Mouse (Mus musculus) CH12.LX (cell line): ENCODE measurements around the gene Slc25a44. TPM values are rescaled to one million over a fixed set of nuclear protein-coding genes. Genes with fewer than 3 reads are reported as not detected.

Source experiments
- DNase-seq: peaks from one replicate; pipeline ENCODE4 v3.0.0-alpha.2; 2013; ENCODE audit errors: extremely low read depth
- H3K27ac ChIP-seq: 2 replicates; pipeline ENCODE4 v1.5.1; 2012; ENCODE audit warnings: low read depth, mild to moderate bottlenecking, control low read depth, moderate library complexity; ENCODE audit not compliant: insufficient read depth
- H3K27me3 ChIP-seq: replicated peaks from 2 replicates; pipeline ENCODE3; 2012; ENCODE audit warnings: inconsistent platforms
- H3K36me3 ChIP-seq, 2 experiments: replicated peaks in 1 of 2; 2 replicates each; pipeline versions ENCODE3 to v1.6.1; 2012; ENCODE audit warnings: inconsistent platforms in 1 of 2, low read length in 1 of 2, mild to moderate bottlenecking in 1 of 2, mixed read lengths in 1 of 2, moderate library complexity in 1 of 2; ENCODE audit not compliant: control insufficient read depth in 1 of 2, insufficient read depth in 1 of 2
- H3K4me1 ChIP-seq, 2 experiments: 2 replicates each; pipeline ENCODE4 v1.6.1; 2012; ENCODE audit warnings: inconsistent platforms in 1 of 2, moderate library complexity in 1 of 2; ENCODE audit not compliant: insufficient read depth in 2 of 2, control insufficient read depth in 1 of 2
- H3K4me2 ChIP-seq: 2 replicates; pipeline ENCODE4 v1.6.1; 2012; ENCODE audit warnings: low read depth, mild to moderate bottlenecking, control low read depth; ENCODE audit not compliant: poor library complexity, insufficient read depth, severe bottlenecking
- H3K4me3 ChIP-seq, 3 experiments: fragments of 150-350 bp in 1 of 3; sonication (generic) in 1 of 3; replicated peaks in 1 of 3; 2 replicates each; pipeline versions ENCODE3 to v1.5.1; 2011 to 2012; ENCODE audit warnings: low read depth in 2 of 3, low read length in 2 of 3, mild to moderate bottlenecking in 2 of 3, moderate library complexity in 2 of 3, control low read depth in 1 of 3, improper control_type of control experiment in 1 of 3, inconsistent platforms in 1 of 3, mixed read lengths in 1 of 3; ENCODE audit not compliant: poor library complexity in 1 of 3
- H3K79me2 ChIP-seq: replicated peaks from 2 replicates; pipeline ENCODE4 v1.6.1; 2012; ENCODE audit warnings: mild to moderate bottlenecking, moderate library complexity; ENCODE audit not compliant: control insufficient read depth, poor library complexity, insufficient read depth, severe bottlenecking; ENCODE audit errors: extremely low read depth
- H3K9ac ChIP-seq: 2 replicates; pipeline ENCODE4 v1.6.1; 2012; ENCODE audit warnings: low read depth, mild to moderate bottlenecking, control low read depth, moderate library complexity; ENCODE audit not compliant: insufficient read depth
- H3K9me3 ChIP-seq: replicated peaks from 2 replicates; pipeline ENCODE3; 2012; ENCODE audit warnings: low read length, inconsistent platforms, mixed read lengths
- BHLHE40 ChIP-seq: IDR thresholded peaks from 2 replicates; pipeline ENCODE4 v1.6.1; 2011; ENCODE audit warnings: mild to moderate bottlenecking, low read depth, low read length, improper control_type of control experiment
- CHD2 ChIP-seq: IDR thresholded peaks from 2 replicates; pipeline ENCODE4 v1.6.1; 2011; ENCODE audit warnings: low read length, improper control_type of control experiment
- E2F4 ChIP-seq: IDR thresholded peaks from 2 replicates; pipeline ENCODE4 v1.6.1; 2011; ENCODE audit warnings: low read depth, low read length, improper control_type of control experiment; ENCODE audit not compliant: insufficient replicate concordance
- ELF1 ChIP-seq: IDR thresholded peaks from 2 replicates; pipeline ENCODE4 v1.6.1; 2014; ENCODE audit warnings: low read depth, mild to moderate bottlenecking, inconsistent platforms, low read length, improper control_type of control experiment
- EP300 ChIP-seq: IDR thresholded peaks from 2 replicates; pipeline ENCODE4 v1.6.1; 2011; ENCODE audit warnings: low read length, improper control_type of control experiment
- ETS1 ChIP-seq: conservative IDR thresholded peaks from 2 replicates; pipeline ENCODE4 v1.6.1; 2012; ENCODE audit warnings: low read depth, mild to moderate bottlenecking, inconsistent platforms, low read length, improper control_type of control experiment, moderate library complexity
- GABPA ChIP-seq: IDR thresholded peaks from 2 replicates; pipeline ENCODE4 v1.6.1; 2012; ENCODE audit warnings: low read depth, low read length, improper control_type of control experiment, inconsistent platforms; ENCODE audit not compliant: insufficient replicate concordance
- HCFC1 ChIP-seq: IDR thresholded peaks from 2 replicates; pipeline ENCODE4 v1.6.1; 2012; ENCODE audit warnings: low read depth, mild to moderate bottlenecking, inconsistent platforms, low read length, improper control_type of control experiment
- IRF4 ChIP-seq: IDR thresholded peaks from 2 replicates; pipeline ENCODE4 v1.6.1; 2014; ENCODE audit warnings: low read depth, mild to moderate bottlenecking, inconsistent platforms, low read length, improper control_type of control experiment
- KAT2A ChIP-seq: IDR thresholded peaks from 2 replicates; pipeline ENCODE4 v1.6.1; 2012; ENCODE audit warnings: low read length, improper control_type of control experiment, inconsistent platforms; ENCODE audit not compliant: insufficient replicate concordance
- MAFK ChIP-seq: IDR thresholded peaks from 2 replicates; pipeline ENCODE4 v1.6.1; 2011; ENCODE audit warnings: low read length, improper control_type of control experiment; ENCODE audit not compliant: insufficient replicate concordance
- MAX ChIP-seq: IDR thresholded peaks from 2 replicates; pipeline ENCODE4 v1.6.1; 2011; ENCODE audit warnings: low read length, improper control_type of control experiment
- MAZ ChIP-seq: IDR thresholded peaks from 2 replicates; pipeline ENCODE4 v1.6.1; 2012; ENCODE audit warnings: low read depth, mild to moderate bottlenecking, inconsistent platforms, low read length, improper control_type of control experiment, moderate library complexity
- MEF2A ChIP-seq: IDR thresholded peaks from 2 replicates; pipeline ENCODE4 v1.6.1; 2014; ENCODE audit warnings: low read depth, mild to moderate bottlenecking, inconsistent platforms, low read length, improper control_type of control experiment, borderline replicate concordance
- MXI1 ChIP-seq: IDR thresholded peaks from 2 replicates; pipeline ENCODE4 v1.6.1; 2011; ENCODE audit warnings: mild to moderate bottlenecking, low read depth, low read length, improper control_type of control experiment
- MYC ChIP-seq: IDR thresholded peaks from 2 replicates; pipeline ENCODE4 v1.6.1; 2011; ENCODE audit warnings: low read depth, mild to moderate bottlenecking, improper control_type of control experiment, low read length
- NELFE ChIP-seq: IDR thresholded peaks from 2 replicates; pipeline ENCODE4 v1.6.1; 2011; ENCODE audit warnings: low read depth, low read length, improper control_type of control experiment
- NRF1 ChIP-seq: IDR thresholded peaks from 2 replicates; pipeline ENCODE4 v1.6.1; 2014; ENCODE audit warnings: low read depth, mild to moderate bottlenecking, inconsistent platforms, low read length, improper control_type of control experiment, moderate library complexity
- PAX5 ChIP-seq: IDR thresholded peaks from 2 replicates; pipeline ENCODE4 v1.6.1; 2012; ENCODE audit warnings: low read length, inconsistent platforms, mixed read lengths
- POLR2A ChIP-seq: IDR thresholded peaks from 2 replicates; pipeline ENCODE4 v1.6.1; 2011; ENCODE audit warnings: low read depth, mild to moderate bottlenecking, improper control_type of control experiment, low read length
- POLR2AphosphoS2 ChIP-seq: IDR thresholded peaks from 2 replicates; pipeline ENCODE4 v1.6.1; 2011; ENCODE audit warnings: low read depth, low read length, improper control_type of control experiment
- SIN3A ChIP-seq: IDR thresholded peaks from 2 replicates; pipeline ENCODE4 v1.6.1; 2012; ENCODE audit warnings: low read length, improper control_type of control experiment, inconsistent platforms
- TBP ChIP-seq: conservative IDR thresholded peaks from 2 replicates; pipeline ENCODE4 v1.6.1; 2011; ENCODE audit warnings: low read depth, low read length, improper control_type of control experiment
- TCF12 ChIP-seq: IDR thresholded peaks from 2 replicates; pipeline ENCODE4 v1.6.1; 2014; ENCODE audit warnings: low read depth, mild to moderate bottlenecking, inconsistent platforms, low read length, improper control_type of control experiment
- UBTF ChIP-seq: IDR thresholded peaks from 2 replicates; pipeline ENCODE4 v1.6.1; 2012; ENCODE audit warnings: low read depth, mild to moderate bottlenecking, inconsistent platforms, low read length, improper control_type of control experiment, moderate library complexity
- USF1 ChIP-seq: IDR thresholded peaks from 2 replicates; pipeline ENCODE4 v1.6.1; 2014; ENCODE audit warnings: low read depth, mild to moderate bottlenecking, inconsistent platforms, low read length, improper control_type of control experiment
- ZKSCAN1 ChIP-seq: IDR thresholded peaks from 2 replicates; pipeline ENCODE4 v1.6.1; 2012; ENCODE audit warnings: low read depth, inconsistent platforms, low read length, improper control_type of control experiment, borderline replicate concordance
- ZMIZ1 ChIP-seq: IDR thresholded peaks from 2 replicates; pipeline ENCODE4 v1.6.1; 2012; ENCODE audit warnings: low read depth, mild to moderate bottlenecking, inconsistent platforms, low read length, improper control_type of control experiment
- ZNF384 ChIP-seq: IDR thresholded peaks from 2 replicates; pipeline ENCODE4 v1.6.1; 2012; ENCODE audit warnings: low read depth, low read length, improper control_type of control experiment, inconsistent platforms
- dilution Hi-C: fragments of 300-500 bp; cut with MboI; formaldehyde crosslinking; loops from 2 replicates; pipeline ENCODE4 v1.14.3; 2020; ENCODE audit warnings: low sequenced_read_pairs; ENCODE audit not compliant: extremely low pct_unique_long_range_greater_than_20kb, extremely low pct_ligation_motif_present
- in situ Hi-C: fragments of 300-500 bp; cut with MboI; formaldehyde crosslinking; loops from 3 replicates; pipeline ENCODE4 v1.14.3; 2019; ENCODE audit warnings: low sequenced_read_pairs, low pct_ligation_motif_present, low pct_unique_long_range_greater_than_20kb, mixed read lengths
- polyA plus RNA-seq: library from polyadenylated mRNA; unstranded; fragments of >175 nt; gene quantifications from 2 replicates; pipeline ENCODE4 v1.2.1, GENCODE M21; 2012; ENCODE audit warnings: low read depth; ENCODE audit not compliant: insufficient read length
- total RNA-seq, 2 experiments: library from RNA; depleted of rRNA; stranded (reverse); fragments of 300-350 nt in 1 of 2; fragments of >200 nt in 1 of 2; gene quantifications; 2 replicates each; pipeline ENCODE4 v1.2.3; 2012 to 2014

Gene Slc25a44
- total and polyA plus RNA-seq, 3 experiments, result 8.9 to 17.5 (median 13.2) TPM

DNA sequence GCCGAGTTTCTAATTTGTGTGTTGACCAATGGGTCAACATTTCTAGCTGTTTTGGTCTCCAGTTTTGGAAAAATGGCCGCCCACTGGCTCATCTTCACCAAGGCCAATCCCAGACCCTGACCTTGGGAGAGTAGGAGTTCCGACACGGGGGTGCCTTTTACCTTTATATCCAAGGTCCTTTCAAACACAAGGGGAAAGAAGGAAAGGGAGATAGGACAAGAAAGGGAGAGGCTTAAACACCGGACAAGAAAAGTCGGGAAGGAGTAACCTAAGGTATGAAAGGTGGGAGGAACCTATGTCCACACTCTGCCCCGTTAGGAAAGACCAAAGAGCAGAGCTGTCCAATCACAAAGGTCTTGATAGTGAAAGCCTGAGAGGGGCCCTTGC, 14.3 kb downstream of the Slc25a44 start:
- DNase-seq, result no peak
- no peak for TF ChIP-seq ETS1
- dilution Hi-C loops, result no loop called here
- Histone ChIP-seq H3K27ac (no peak overlapping the region), H3K4me3 (peak overlapping the region in 2 of 3 experiments; percentile 34 to 77), H3K36me3 (peaks cover 17 to 63% of the 10 kb centered on the region in 2 experiments), H3K9me3 (no peaks in the 10 kb centered on the region), H3K27me3 (no peaks in the 10 kb centered on the region), H3K4me1 (peaks cover 8 to 42% of the 10 kb centered on the region in 2 experiments), H3K79me2 (peaks cover 18% of the 10 kb centered on the region; the same call in 1 of the 2 replicates), H3K9ac (peak overlapping the region; percentile 77), H3K4me2 (peak overlapping the region; percentile 57)
- in situ Hi-C loops, result no loop called here

DNA sequence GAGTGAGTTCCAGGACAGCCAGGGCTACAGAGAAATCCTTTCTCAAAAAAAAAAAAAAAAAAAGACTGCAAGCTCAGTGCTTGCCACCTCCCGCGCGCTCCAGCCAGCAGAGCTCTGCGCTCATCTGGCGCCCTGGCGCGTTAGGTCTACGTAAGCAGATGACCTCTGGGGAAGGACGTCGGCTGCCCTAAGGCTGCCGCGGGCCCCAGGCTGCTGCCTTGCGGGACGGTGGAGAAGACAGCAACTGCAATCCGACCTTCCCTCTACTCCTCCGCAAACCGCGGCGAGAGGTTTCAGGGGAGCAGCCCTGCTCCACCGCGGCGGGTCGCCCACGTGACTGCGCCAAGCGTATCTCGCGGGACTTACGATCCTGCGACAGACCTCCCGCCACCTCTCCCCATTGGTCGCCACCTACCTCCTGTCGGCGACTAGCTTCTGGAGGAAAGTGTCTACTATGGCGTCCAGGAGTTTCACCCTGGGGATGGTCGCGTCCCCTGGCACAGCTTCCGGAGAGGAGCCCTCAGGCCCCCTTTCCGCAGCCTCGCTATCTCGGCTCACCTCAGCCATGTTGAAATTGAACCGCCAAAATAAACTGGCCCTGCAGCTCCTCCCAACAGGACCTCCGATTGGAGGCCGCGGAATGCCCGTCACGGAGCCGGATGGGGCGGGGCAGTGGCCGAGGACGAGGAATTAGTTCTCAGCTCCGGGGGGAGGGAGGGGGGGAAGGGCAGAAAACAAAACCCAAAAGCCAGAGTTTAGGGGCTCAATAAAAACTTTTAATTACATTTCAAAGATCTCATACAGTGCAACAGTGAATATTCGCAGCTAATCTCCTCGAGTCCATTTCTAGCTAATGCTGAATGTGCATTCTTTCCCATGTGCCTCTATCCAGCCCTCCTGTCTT, 14.9 kb downstream of the Slc25a44 start, which contains the start of gene Pmf1:
Gene Pmf1, minus strand, starts transcription at position 591 of the 904 bp plus-strand sequence.
- peak; percentile 90 for DNase-seq
- peak within 1 kb of the TSS; percentile 56 for H3K27ac ChIP-seq
- dilution Hi-C loops (no loop called here), in situ Hi-C loops (loop anchor here (5.0 kb wide), 2 partner anchors 52 to 112 kb away; partner anchors contain the start of gene Sema4a)
- H3K9ac ChIP-seq, result peak within 1 kb of the TSS; percentile 77
- peak within 1 kb of the TSS; percentile 60 to 92 (median 77) for H3K4me3 ChIP-seq
- H3K4me2 ChIP-seq, result peak within 1 kb of the TSS; percentile 57
- H3K9me3 ChIP-seq, result no peaks in the 10 kb centered on the region
- H3K27me3 ChIP-seq, result no peaks in the 10 kb centered on the region
- peaks cover 16 to 58% of the 10 kb centered on the region in 2 experiments for H3K36me3 ChIP-seq
- H3K4me1 ChIP-seq, result peaks cover 8 to 42% of the 10 kb centered on the region in 2 experiments
- peaks cover 18% of the 10 kb centered on the region; the same call in 1 of the 2 replicates for H3K79me2 ChIP-seq
- TF ChIP-seq MYC (peak; percentile 85), BHLHE40 (peak; percentile 90), ELF1 (peak; percentile 50), POLR2A (peak; percentile 97), NRF1 (peak; percentile 43; the same call in 1 of the 2 replicates), MXI1 (peak; percentile 82), UBTF (peak; percentile 54), MAZ (peak; percentile 84; the same call in 1 of the 2 replicates), SIN3A (peak; percentile 84), PAX5 (no peak), ZNF384 (peak; percentile 83), NELFE (peak; percentile 88; the same call in 1 of the 2 replicates), CHD2 (peak; percentile 98), HCFC1 (peak; percentile 65), ZMIZ1 (peak; percentile 84; the same call in 1 of the 2 replicates), USF1 (peak; percentile 95), ETS1 (no peak), TCF12 (peak; percentile 79), ZKSCAN1 (no peak), TBP (peak; percentile 67), GABPA (no peak), E2F4 (peak; percentile 87; the same call in 1 of the 2 replicates), POLR2AphosphoS2 (peak; percentile 90), MEF2A (peak; percentile 40), IRF4 (no peak; the same call in none of the 2 replicates), EP300 (no peak), KAT2A (peak; percentile 55; the same call in 1 of the 2 replicates), MAX (peak; percentile 98), MAFK (peak; percentile 60; the same call in 1 of the 2 replicates)
